Mouse (Mus musculus) embryonic stem cell, embryonic (primary cell): ENCODE results near the gene Ttc24.

ENCODE experiments used
- CTCF ChIA-PET, 4 experiments: fragments of 300-600 bp in 2 of 4; fragments of 350-600 bp in 2 of 4; sonication (Branson Sonifier 250); formaldehyde crosslinking; loops; one replicate each; lab custom pipeline; 2022; ENCODE audit warnings: inconsistent platforms in 2 of 4; lab: Charles Lee
- POLR2A ChIA-PET, 4 experiments: fragments of 300-600 bp in 2 of 4; fragments of 350-600 bp in 2 of 4; sonication (Branson Sonifier 250); formaldehyde crosslinking; loops; one replicate each; lab custom pipeline; 2022; ENCODE audit warnings: antibody characterized with exemption in 4 of 4, inconsistent platforms in 1 of 4; lab: Charles Lee

The Ttc24 gene

DNA sequence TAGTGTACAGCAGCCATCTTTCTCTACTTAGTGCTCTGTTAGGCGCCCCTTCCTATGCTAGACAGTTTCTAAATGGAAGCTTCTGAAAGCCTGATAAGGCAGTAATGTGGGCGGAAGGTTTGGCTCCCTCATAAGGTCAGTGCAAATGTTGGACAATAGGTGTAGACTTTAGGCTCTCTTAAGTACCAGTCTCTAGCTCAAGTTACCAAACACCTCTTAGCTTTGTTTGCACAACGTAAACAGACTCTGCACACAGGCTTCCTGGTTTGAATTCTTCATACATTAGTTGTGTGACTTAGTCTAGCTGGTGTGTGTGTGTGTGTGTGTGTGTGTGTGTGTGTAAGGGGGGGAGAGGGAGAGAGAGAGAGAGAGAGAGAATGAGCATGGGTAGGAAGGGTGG is 28.6 kb downstream of the Ttc24 start:
- CTCF ChIA-PET = interaction anchor here in 3 of 4 experiments (0.6 to 1.3 kb wide), 4 partner anchors 18 to 78 kb away, joined by 3 to 8 read pairs (median 4); partner anchors contain the start of gene Nes (in 1 of the 3)
- POLR2A ChIA-PET = interaction anchor here in 3 of 4 experiments (0.5 to 2.5 kb wide), 14 partner anchors 8 to 1015 kb away, joined by 3 to 8 read pairs (median 4); partner anchors contain the start of genes Hapln2 (in 1 of the 3), Iqgap3 (in 1 of the 3) and Mef2d (in 1 of the 3)

DNA sequence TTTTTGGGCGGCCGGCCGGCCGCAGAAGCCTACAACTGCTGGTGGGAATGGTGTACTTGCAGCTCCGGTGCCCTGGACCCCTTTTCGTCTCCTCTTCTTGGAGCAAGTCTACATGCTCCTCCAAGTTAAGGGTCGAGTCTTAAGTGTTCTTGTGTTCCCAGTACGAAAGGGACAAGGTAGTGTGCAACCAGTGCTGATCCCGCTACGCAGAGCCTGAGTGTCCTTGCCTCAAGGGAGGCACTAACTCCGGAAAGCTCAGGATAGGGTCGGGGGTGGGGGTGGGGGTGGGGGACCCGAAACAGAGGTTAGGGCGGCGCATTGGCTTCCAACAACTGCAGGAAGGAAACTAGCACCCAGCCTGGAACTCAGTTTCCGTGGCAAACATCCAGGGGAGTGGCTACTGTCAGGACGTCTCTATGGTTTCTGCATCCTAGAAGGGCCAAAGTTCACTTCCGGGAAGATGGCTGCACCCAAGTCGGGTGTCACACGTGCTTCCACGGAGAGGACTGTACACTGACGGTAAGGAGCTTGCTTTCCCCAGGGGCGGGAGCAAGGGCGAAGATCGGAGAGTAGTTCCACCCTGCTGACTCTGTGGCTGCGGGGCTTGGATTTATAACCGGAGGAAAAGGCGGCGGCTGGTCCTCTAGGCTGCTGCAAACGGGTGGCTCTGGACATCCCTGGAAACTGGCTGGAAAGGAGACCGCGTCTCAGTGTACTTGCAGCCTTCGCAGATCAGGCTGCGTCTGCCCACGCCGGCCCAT is 35.3 kb downstream of the Ttc24 start, which contains the start of gene Gpatch4:
Gene Gpatch4 (plus strand): TSS at position 448 of the 761 bp plus-strand sequence.
- CTCF ChIA-PET = interaction anchor here in 3 of 4 experiments (0.6 to 1.4 kb wide), 5 partner anchors 29 to 339 kb away, joined by 3 to 5 read pairs (median 3); no protein-coding TSS in a partner anchor
- POLR2A ChIA-PET = interaction anchor here in 3 of 4 experiments (0.6 to 2.6 kb wide), 21 partner anchors 9 to 157 kb away, joined by 3 to 14 read pairs (median 3); partner anchors contain the start of genes Naxe (in 3 of the 3), Crabp2 (in 1 of the 3), Iqgap3 (in 1 of the 3) and Mef2d (in 1 of the 3)

DNA sequence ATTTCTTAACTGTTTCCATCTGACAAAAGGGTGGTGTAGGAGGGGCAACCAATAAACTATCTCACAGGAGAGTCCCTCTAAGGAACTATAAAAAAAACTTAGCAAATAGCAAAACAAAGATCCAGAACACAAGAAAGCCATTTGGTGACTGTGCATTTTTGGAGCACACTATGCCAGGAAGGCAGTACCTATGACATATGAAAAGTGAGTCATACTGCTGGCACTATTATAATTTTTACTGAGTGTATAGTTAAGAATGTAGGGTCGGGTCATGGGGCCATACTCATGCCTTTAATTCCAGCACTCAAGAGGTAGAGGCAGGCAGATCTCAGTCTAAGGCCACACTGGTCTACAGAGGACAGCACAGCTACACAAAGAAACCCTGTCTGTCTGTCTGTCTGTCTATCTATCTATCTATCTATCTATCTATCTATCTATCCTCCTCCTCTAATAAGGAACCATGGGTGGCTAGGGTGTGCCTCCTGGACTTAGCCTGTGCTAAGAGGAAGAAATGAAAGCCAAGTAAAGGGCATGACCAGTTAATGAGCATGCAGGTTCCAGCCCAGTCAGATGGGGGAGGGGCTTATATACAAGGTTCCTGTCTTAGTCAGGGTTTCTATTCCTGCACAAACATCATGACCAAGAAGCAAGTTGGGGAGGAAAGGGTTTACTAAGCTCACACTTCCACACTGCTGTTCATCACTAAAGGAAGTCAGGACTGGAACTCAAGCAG is 42.4 kb downstream of the Ttc24 start:
- ChIA-PET POLR2A (interaction anchor here in 1 of 4 experiments (0.5 kb wide), 1 partner anchor 172 kb away, joined by 3 read pairs; no protein-coding TSS in a partner anchor), CTCF (interaction anchor here in 1 of 4 experiments (0.8 to 1.6 kb wide), 2 partner anchors 36 to 65 kb away, joined by 3 to 7 read pairs; no protein-coding TSS in a partner anchor)

DNA sequence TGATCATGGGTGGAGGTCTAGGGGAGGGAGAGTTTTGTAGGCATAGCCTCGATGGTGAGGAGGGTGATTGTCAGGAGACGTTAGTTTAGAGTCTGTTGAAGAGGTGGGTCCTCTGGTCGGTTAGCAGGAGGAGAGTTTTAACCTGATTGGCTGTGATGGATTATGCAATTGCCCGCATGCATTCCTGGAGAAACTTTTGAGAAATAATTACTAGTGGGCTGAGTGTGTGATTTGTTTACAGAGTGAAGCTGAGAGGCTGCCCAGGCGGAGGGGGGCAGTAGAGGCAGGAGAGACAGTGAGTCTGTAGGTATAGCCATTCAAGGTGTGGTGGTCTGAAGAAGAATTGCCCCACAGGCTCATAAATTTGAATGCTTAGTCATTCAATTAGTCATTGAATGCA is 44.6 kb downstream of the Ttc24 start:
- ChIA-PET POLR2A (interaction anchor here in 2 of 4 experiments (0.6 to 4.0 kb wide), 5 partner anchors 9 to 68 kb away, joined by 3 to 14 read pairs (median 4); partner anchors contain the start of gene Gpatch4 (in 2 of the 2)), CTCF (interaction anchor here in 1 of 4 experiments (1.0 kb wide), 1 partner anchor 212 kb away, joined by 3 read pairs; no protein-coding TSS in a partner anchor)

DNA sequence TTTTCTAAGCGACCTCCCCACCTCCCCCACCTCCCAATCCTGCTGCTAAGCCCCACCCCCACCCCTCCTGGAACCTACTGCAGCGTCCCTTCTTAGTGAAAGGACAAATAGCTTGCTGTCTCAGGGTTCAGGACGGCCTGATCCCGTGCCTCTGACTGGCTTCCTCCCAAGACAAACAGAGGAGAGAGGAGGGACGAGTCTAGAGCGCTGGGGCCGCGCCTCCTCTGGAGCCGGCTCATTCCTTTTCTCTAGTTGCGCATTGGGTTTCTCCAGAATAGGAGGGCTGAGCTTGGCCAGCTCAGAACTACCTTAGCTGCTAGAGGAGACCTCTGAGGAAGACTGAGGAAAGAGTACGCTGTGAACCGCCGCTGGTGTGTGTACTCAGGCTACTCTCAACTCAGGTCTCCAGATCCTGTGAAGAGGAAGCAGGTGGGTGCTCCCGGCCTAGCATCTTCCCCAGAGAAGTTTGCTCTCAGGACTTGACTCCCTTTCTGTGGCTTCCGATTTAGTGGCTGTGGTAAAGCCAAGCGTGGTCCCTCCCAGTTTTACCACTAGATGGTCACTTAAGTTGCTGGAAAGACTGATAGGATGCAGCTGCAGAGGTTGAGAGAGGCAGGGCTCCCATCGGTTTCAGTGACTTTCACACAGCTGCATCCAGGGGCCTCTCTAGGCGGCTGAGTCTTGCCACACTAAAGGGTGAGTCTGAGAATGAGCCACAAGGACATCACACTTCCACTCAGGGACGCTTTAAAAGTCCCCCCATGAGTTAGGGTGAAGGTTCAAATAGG is 47.3 kb downstream of the Ttc24 start:
- ChIA-PET CTCF (interaction anchor here (0.5 to 2.0 kb wide), 26 partner anchors 8 to 817 kb away, joined by 3 to 12 read pairs (median 4); partner anchors contain the start of genes Bcan (in 1 of the 4), Iqgap3 (in 1 of the 4), Mef2d (in 1 of the 4) and Nes (in 1 of the 4)), POLR2A (interaction anchor here in 3 of 4 experiments (0.5 to 4.0 kb wide), 28 partner anchors 8 to 1417 kb away, joined by 3 to 14 read pairs (median 4); partner anchors contain the start of genes Gpatch4 (in 2 of the 3), Iqgap3 (in 2 of the 3), Bcan (in 1 of the 3) and Crabp2 (in 1 of the 3))

DNA sequence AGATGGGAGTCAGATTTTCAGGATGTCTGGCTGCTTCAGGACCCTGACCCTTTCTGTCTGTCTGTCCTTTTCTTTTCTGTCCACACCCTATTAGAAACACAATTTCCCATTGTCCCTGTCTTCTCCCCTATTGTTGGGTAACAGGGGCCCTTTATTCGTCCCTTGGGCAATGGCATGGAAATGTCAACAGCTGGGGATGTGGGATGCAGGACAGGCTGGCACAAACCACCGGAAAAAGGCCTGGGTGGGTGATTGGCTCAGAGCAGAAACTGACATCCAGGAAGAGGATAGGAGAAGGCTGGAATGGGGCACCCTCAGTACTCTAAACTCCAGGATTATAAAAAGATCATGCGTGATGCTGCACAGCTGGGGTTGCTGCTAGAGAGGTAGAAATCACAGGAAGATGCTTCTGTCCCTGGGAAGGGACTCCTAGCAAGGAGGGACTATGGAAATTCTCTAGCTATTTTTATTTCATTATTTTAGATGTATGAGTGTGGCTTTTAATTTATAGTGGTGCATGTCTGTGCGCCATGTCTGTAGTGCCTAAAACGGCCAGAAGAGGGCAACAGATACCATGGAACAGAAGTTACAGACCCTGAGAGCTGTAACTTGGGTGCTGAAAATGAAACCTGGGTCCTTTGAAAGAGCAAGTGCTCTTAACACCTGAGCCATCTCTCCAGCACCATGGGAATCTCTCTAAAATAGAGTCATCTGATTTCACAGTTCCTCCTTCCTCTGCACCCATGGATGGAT is 50.5 kb downstream of the Ttc24 start, which contains the start of gene Hapln2:
Gene Hapln2 (minus strand): TSS at position 150 of the 753 bp plus-strand sequence.
- CTCF ChIA-PET = interaction anchor here (0.5 to 3.9 kb wide), 25 partner anchors 10 to 299 kb away, joined by 3 to 52 read pairs (median 5); partner anchors contain the start of gene Bcan (in 1 of the 4)
- POLR2A ChIA-PET = interaction anchor here in 3 of 4 experiments (1.0 to 2.0 kb wide), 5 partner anchors 22 to 67 kb away, joined by 3 to 7 read pairs (median 6); partner anchors contain the start of gene Bcan (in 1 of the 3)

DNA sequence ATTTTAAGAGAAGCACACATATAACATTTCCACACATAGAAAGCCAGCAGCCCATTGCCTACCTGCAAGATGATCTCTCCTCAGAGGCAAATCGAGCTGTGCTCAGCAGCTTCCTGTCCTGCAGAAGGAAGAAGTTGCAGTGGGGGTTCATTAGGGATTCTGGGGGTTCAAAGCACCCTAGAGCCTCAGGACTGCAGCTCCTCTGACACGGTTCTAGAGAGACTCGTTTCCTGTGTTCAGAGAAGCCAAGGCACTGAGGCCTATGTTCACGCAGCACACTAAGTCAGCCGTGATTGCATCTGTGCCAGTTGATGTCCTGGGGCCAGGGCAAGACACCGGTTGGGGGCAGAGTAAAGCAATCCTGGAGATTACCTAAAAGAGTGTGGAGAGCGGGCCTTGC is 51.3 kb downstream of the Ttc24 start:
- ChIA-PET CTCF (interaction anchor here in 3 of 4 experiments (0.8 to 3.9 kb wide), 6 partner anchors 14 to 45 kb away, joined by 3 to 52 read pairs (median 16); no protein-coding TSS in a partner anchor), POLR2A (interaction anchor here in 3 of 4 experiments (0.6 to 2.0 kb wide), 6 partner anchors 27 to 58 kb away, joined by 3 to 7 read pairs (median 5); partner anchors contain the start of genes Bcan (in 1 of the 3) and Naxe (in 1 of the 3))

DNA sequence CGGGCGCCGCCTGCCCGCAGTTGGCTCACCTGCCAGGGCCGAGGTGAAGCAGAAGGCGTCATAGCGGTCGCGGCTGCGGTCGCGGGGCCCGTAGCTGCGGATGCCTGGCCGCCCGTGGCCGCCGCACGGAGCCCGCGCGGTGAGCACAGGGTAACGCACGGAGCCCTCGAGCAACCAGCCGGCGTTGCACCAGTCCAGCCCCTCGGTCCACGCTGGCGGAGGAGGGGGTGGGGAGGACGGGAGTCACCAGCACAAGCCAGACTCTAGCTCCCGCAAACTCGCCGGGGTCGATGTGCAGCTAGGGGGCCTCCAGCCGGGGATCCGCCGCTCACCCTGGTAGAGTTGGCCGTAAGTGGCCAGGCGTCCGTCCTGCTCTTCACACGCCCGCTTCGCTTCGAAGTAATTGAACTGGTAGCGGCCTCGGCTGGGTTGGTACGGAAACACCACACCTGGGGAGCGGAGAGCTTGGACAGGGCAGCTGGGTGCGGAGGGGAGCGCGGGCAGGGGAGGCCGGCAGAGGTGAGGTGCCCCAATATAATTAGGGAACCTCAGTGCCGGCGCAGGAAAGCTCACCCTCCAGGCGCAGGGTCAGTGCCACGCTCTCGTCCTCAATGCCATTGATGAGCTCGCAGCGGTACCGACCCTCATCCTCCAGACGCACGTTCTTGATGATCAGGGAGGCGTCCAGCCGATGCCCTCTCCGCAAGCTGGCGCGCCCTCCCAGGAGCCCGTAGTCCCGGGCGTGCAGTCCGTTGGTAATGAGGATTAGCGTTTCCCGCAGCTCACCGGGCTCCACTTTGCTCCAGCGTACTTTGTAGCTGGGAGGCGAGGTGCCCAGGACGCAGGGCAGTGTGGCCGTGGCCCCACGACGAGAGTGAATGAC is 54.7 kb downstream of the Ttc24 start:
- CTCF ChIA-PET = interaction anchor here (0.5 to 3.3 kb wide), 42 partner anchors 8 to 274 kb away, joined by 3 to 25 read pairs (median 6); partner anchors contain the start of genes Nes (in 2 of the 4), Bcan (in 1 of the 4), Iqgap3 (in 1 of the 4) and Mef2d (in 1 of the 4)
- POLR2A ChIA-PET = interaction anchor here (0.6 to 2.8 kb wide), 45 partner anchors 8 to 417 kb away, joined by 3 to 14 read pairs (median 4); partner anchors contain the start of genes Bcan (in 3 of the 4), Gpatch4 (in 2 of the 4), Iqgap3 (in 2 of the 4) and Smg5 (in 2 of the 4)

DNA sequence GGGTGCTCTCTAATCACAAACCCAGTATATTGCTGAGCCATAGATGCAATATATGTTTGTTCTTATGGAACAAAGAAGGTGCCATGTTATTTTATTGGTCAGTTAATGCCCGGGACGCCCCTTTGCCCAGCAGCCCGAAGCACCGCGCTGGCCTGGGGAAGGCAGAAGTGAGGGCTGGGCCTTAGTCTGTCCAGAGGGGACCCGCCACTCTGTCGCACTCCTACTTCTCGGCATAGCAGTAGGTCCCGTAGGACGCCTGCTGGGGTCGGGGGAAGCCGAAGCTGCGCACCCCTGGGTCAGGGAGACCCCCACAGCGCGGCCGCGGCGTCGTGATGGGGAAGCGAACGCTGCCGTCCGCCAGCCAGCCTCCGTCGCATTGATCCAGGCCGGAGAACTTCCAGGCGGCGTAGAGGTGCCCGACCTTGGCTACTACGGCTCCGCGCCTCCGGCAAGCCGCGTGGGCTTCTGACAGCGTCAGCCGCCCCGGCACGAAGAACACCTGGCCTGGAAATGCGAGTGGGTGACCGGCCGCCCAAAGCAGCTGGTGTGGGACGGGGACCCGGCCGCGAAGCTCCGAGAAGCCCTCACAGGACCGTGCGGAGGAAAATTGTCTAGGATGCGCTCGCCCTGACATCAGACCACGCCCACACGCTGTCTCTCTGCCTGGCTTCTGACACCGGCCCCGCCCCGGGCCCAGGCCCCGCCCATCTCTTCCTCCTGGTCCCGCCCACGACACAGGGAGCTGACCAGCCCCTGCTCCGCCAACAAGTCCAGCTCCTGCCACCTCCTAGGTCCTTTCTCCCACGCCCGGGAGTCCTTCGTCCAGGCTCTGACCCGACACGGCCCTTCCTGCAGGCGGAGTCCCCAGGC is 55.5 kb downstream of the Ttc24 start:
- CTCF ChIA-PET = interaction anchor here (0.5 to 3.3 kb wide), 39 partner anchors 9 to 273 kb away, joined by 3 to 25 read pairs (median 6); partner anchors contain the start of genes Nes (in 2 of the 4), Bcan (in 1 of the 4), Iqgap3 (in 1 of the 4) and Mef2d (in 1 of the 4)
- POLR2A ChIA-PET = interaction anchor here in 3 of 4 experiments (0.6 to 2.8 kb wide), 38 partner anchors 9 to 418 kb away, joined by 3 to 14 read pairs (median 4); partner anchors contain the start of genes Bcan (in 3 of the 3), Iqgap3 (in 2 of the 3), Smg5 (in 2 of the 3) and Tmem79 (in 2 of the 3)
